Mouse (Mus musculus) thymus, postnatal 14 days (tissue): ENCODE results near the gene Gm9918.
A peak's percentile ranks its signal among the peaks of the same experiment; 100 is the strongest.
"Not testable (repeated sequence)": the region's sequence is repeated elsewhere in the genome, so short reads cannot be mapped to it uniquely, and the experiment has no call there.

ENCODE experiments used
- DNase-seq: peaks from one replicate; pipeline ENCODE4 v3.0.0; 2021

Gene Gm9918

GRCm38 (mm10) chr15:102270274-102270960, at the start of gene Gm9918:
Gene Gm9918 (plus strand): TSS chr15:102270563.
- no peak for DNase-seq

- no peak for DNase-seq
Observed at GRCm38 (mm10) chr15:102222386-102222785, 48.0 kb upstream of the Gm9918 start.

- DNase-seq: peak; percentile 94
Observed at GRCm38 (mm10) chr15:102224186-102224991, 46.0 kb upstream of the Gm9918 start.

- DNase-seq: peak; percentile 81
Observed at GRCm38 (mm10) chr15:102224992-102225617, 45.3 kb upstream of the Gm9918 start.

- DNase-seq: not testable (repeated sequence)
Observed at GRCm38 (mm10) chr15:102225619-102226018, 44.7 kb upstream of the Gm9918 start.

- DNase-seq: peak; percentile 35
Observed at GRCm38 (mm10) chr15:102230408-102231321, 39.7 kb upstream of the Gm9918 start.

GRCm38 (mm10) chr15:102231748-102232147, 38.6 kb upstream of the Gm9918 start, which contains the start of gene Itgb7:
Gene Itgb7 (minus strand): TSS chr15:102231944.
- peak; percentile 87 for DNase-seq

- DNase-seq: no peak
Observed at GRCm38 (mm10) chr15:102232764-102233163, 37.6 kb upstream of the Gm9918 start.

- peak; percentile 49 for DNase-seq
Observed at GRCm38 (mm10) chr15:102233896-102234295, 36.5 kb upstream of the Gm9918 start.

- peak; percentile 42 for DNase-seq
Observed at GRCm38 (mm10) chr15:102235371-102236027, 34.9 kb upstream of the Gm9918 start.

- DNase-seq: no peak
Observed at GRCm38 (mm10) chr15:102238543-102239259, 31.7 kb upstream of the Gm9918 start.

GRCm38 (mm10) chr15:102239260-102239590, 31.1 kb upstream of the Gm9918 start:
- peak; percentile 85 for DNase-seq

GRCm38 (mm10) chr15:102239851-102240250, 30.5 kb upstream of the Gm9918 start:
- DNase-seq: no peak

- DNase-seq: no peak
Observed at GRCm38 (mm10) chr15:102240607-102241006, 29.8 kb upstream of the Gm9918 start.

- no peak for DNase-seq
Observed at GRCm38 (mm10) chr15:102242404-102243228, 27.7 kb upstream of the Gm9918 start.

- no peak for DNase-seq
Observed at GRCm38 (mm10) chr15:102243229-102244190, 26.9 kb upstream of the Gm9918 start.

GRCm38 (mm10) chr15:102244306-102245191, 25.8 kb upstream of the Gm9918 start:
- no peak for DNase-seq

- no peak for DNase-seq
Observed at GRCm38 (mm10) chr15:102245461-102245881, 24.9 kb upstream of the Gm9918 start.
